Mouse (Mus musculus): ENCODE results near the gene Topbp1.

Gene Topbp1

DNA sequence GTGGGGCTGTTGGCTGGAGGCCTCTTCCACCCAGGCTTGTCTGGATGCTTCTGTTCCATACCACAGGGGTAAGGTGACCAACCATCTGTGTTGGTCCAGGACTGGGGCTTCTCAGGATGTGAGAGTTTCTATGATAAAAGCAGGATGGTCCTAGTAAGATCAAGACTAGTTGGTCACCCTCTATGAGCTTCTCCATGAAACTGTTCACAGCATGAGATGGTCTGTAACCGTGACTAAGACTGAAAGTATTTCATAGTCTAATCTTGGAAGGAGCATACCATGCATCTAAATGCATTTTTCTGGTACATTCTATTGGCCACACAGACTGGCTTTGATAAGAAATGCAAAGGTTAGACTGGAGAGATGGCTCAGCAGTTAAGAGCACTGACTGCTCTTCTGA is 78.6 kb downstream of the Topbp1 start:
- in situ Hi-C loops (cut with MboI, MseI), result no loop called here

- in situ Hi-C loops (cut with MboI, MseI), result no loop called here
Observed at GRCm38 (mm10) chr9:103384141-103384796, 79.3 kb downstream of the Topbp1 start.

GRCm38 (mm10) chr9:103385600-103385999 is 80.6 kb downstream of the Topbp1 start:
- in situ Hi-C loops (cut with MboI, MseI), result no loop called here

- in situ Hi-C loops (cut with MboI, MseI), result no loop called here
Observed at GRCm38 (mm10) chr9:103386573-103386972, 81.6 kb downstream of the Topbp1 start.

DNA sequence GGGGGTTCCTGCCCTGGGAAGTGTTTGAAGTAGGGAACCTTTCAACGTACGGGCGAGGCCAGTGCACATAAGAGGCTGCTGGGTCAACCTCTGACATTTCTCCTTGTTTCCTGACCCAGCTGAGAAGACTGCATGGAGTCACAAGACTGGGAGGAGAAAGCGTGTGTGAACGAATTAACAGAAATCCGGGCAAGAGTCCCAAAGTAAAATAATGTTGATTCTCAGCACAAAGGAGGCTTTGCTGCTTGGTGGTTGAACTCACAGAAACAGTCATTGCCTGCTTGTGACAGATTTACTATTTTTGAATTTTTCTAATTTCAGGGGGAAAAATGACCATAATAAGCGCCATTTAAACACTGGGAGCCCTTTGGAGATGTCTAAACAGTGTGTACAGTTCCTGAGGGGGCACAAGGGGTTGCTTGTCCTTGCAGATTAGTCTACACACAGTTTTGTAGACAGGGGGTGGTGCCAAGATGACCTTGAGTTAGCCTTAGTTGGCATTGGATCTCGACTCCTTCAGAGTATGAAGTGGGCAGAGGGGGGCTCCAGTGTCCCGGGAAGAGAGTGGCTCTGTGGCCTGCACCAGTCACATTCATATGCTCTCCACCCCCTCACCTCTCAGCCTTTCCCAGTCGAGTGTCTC is 82.1 kb downstream of the Topbp1 start:
- in situ Hi-C loops (cut with MboI, MseI), result no loop called here

- in situ Hi-C loops (cut with MboI, MseI), result no loop called here
Observed at GRCm38 (mm10) chr9:103389261-103389660, 84.2 kb downstream of the Topbp1 start.

DNA sequence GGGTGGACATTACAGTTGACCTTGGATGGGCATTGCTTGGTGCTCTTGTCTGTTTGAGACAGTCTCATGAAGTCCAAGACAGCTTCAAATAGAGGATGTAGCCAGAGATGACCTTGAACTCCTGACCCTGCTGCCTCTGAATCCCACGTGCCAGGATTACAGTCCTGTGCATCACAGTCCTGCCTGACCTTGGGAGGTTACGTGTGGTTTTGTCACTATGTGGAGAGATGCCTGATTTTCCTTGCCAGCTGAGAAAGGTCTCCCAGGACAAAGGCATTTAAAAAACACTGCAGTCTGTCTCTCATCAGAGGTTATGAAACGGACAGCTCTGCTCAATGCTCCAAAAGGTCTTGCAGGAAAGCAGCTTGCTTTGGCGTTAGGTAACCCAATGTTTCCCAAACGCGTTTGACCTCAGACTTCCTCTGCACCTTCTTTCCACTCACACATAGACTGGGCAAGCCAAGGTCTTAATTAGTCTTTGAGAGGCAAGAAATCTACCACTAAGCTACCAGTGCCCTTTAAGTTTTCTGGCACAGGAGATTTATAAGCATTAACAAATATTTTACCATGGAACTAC is 86.9 kb downstream of the Topbp1 start:
- in situ Hi-C loops (cut with MboI, MseI), result no loop called here

GRCm38 (mm10) chr9:103393256-103393655 is 88.2 kb downstream of the Topbp1 start:
- in situ Hi-C loops (cut with MboI, MseI), result no loop called here

GRCm38 (mm10) chr9:103398509-103399157 is 93.6 kb downstream of the Topbp1 start:
- in situ Hi-C loops (cut with MboI, MseI), result no loop called here

All from regulatory T cell (primary cell).